Mouse (Mus musculus) liver, embryonic 13.5 days (tissue): ENCODE measurements around the gene Pde1a. TPM values are rescaled to one million over a fixed set of nuclear protein-coding genes. Genes with fewer than 3 reads are reported as not detected.
A peak's percentile ranks its signal among the peaks of the same experiment; 100 is the strongest.

Source experiments
- ATAC-seq: fragments of 200-750 bp; cut with Nextera tagmentation; 2 replicates; pipeline ENCODE4 v1.8.0; 2017; ENCODE audit warnings: low read depth, mild to moderate bottlenecking, moderate number of reproducible peaks, moderate library complexity
- DNase-seq: peaks from one replicate; pipeline ENCODE4 v3.0.0; 2022
- H3K27ac ChIP-seq: fragments of 300-500 bp; sonication (generic); 2 replicates; pipeline ENCODE4 v1.5.1; 2015; ENCODE audit warnings: moderate library complexity, mild to moderate bottlenecking, inconsistent platforms
- H3K27me3 ChIP-seq: fragments of 300-500 bp; sonication (generic); 2 replicates; pipeline ENCODE4 v1.6.1; 2015; ENCODE audit warnings: mild to moderate bottlenecking, inconsistent platforms
- H3K36me3 ChIP-seq: fragments of 300-500 bp; sonication (generic); 2 replicates; pipeline ENCODE4 v1.6.1; 2015; ENCODE audit warnings: mild to moderate bottlenecking, inconsistent platforms
- H3K4me1 ChIP-seq: fragments of 300-500 bp; sonication (generic); replicated peaks from 2 replicates; pipeline ENCODE4 v1.6.1; 2015; ENCODE audit warnings: inconsistent platforms
- H3K4me2 ChIP-seq: fragments of 300-500 bp; sonication (generic); 2 replicates; pipeline ENCODE4 v1.6.1; 2015; ENCODE audit warnings: inconsistent platforms, mild to moderate bottlenecking, moderate library complexity
- H3K4me3 ChIP-seq: fragments of 300-500 bp; sonication (generic); replicated peaks from 2 replicates; pipeline ENCODE4 v1.5.1; 2015; ENCODE audit warnings: mild to moderate bottlenecking, inconsistent platforms
- H3K9ac ChIP-seq: fragments of 300-500 bp; sonication (generic); 2 replicates; pipeline ENCODE4 v1.6.1; 2015; ENCODE audit warnings: mild to moderate bottlenecking, inconsistent platforms
- H3K9me3 ChIP-seq: fragments of 300-500 bp; sonication (generic); replicated peaks from 2 replicates; pipeline ENCODE4 v1.6.1; 2016; ENCODE audit warnings: inconsistent platforms
- WGBS: fragments of 180-500 bp; shearing (Covaris S2); methylation state at CpG from one replicate; pipeline ENCODE4 v1.1.7; 2015; ENCODE audit not compliant: insufficient replicate concordance; 5-methylcytosine and 5-hydroxymethylcytosine counted together
- polyA plus RNA-seq: library from polyadenylated mRNA; unstranded; fragments of >200 nt; fragmentation: Nextera tagmentation; extraction: Ambion mirVana; gene quantifications from 2 replicates; pipeline ENCODE4 v1.2.1, GENCODE M21; 2015

Pde1a gene
- polyA plus RNA-seq, 1 experiment from 2014 or later: 5.2 TPM

GRCm38 (mm10) chr2:79983222-79983632 is 146.0 kb downstream of the Pde1a start:
- Histone ChIP-seq H3K4me3 (no peak overlapping the region), H3K4me2 (no peak overlapping the region), H3K27ac (no peak overlapping the region), H3K9ac (no peak overlapping the region), H3K27me3 (no peaks in the 10 kb centered on the region), H3K9me3 (no peaks in the 10 kb centered on the region), H3K36me3 (no peaks in the 10 kb centered on the region), H3K4me1 (no peaks in the 10 kb centered on the region)
- ATAC-seq (peak; percentile 26; the same call in 1 of the 2 replicates), DNase-seq (no peak)
- WGBS: 60% methylated on average over 9 of the region's 9 CpGs

GRCm38 (mm10) chr2:79981781-79982180 is 147.5 kb downstream of the Pde1a start:
- H3K27ac ChIP-seq: no peak overlapping the region
- ATAC-seq: no peak
- H3K36me3 ChIP-seq: no peaks in the 10 kb centered on the region
- H3K9me3 ChIP-seq: no peaks in the 10 kb centered on the region
- no peak for DNase-seq
- no peak overlapping the region for H3K4me2 ChIP-seq
- H3K4me3 ChIP-seq: no peak overlapping the region
- H3K27me3 ChIP-seq: no peaks in the 10 kb centered on the region
- H3K9ac ChIP-seq: no peak overlapping the region
- 71% methylated on average over 3 of the region's 3 CpGs for WGBS
- H3K4me1 ChIP-seq: no peaks in the 10 kb centered on the region

- Histone ChIP-seq H3K4me1 (no peaks in the 10 kb centered on the region), H3K9ac (no peak overlapping the region), H3K4me3 (no peak overlapping the region), H3K27me3 (no peaks in the 10 kb centered on the region), H3K36me3 (no peaks in the 10 kb centered on the region), H3K9me3 (no peaks in the 10 kb centered on the region), H3K4me2 (no peak overlapping the region), H3K27ac (no peak overlapping the region)
- no peak for ATAC-seq
- 35% methylated on average over 1 of the region's 1 CpGs for WGBS
- no peak for DNase-seq
Observed at GRCm38 (mm10) chr2:79978992-79979391, 150.3 kb downstream of the Pde1a start.

GRCm38 (mm10) chr2:79977259-79977658 is 152.0 kb downstream of the Pde1a start:
- Histone ChIP-seq H3K27ac (no peak overlapping the region), H3K36me3 (no peaks in the 10 kb centered on the region), H3K4me3 (no peak overlapping the region), H3K9me3 (no peaks in the 10 kb centered on the region), H3K27me3 (no peaks in the 10 kb centered on the region), H3K4me1 (no peaks in the 10 kb centered on the region), H3K9ac (no peak overlapping the region), H3K4me2 (no peak overlapping the region)
- 62% methylated on average over 5 of the region's 5 CpGs for WGBS
- no peak for DNase-seq
- no peak for ATAC-seq

- no peaks in the 10 kb centered on the region for H3K27me3 ChIP-seq
- no peaks in the 10 kb centered on the region for H3K36me3 ChIP-seq
- no peak overlapping the region for H3K27ac ChIP-seq
- no peak overlapping the region for H3K4me3 ChIP-seq
- no peaks in the 10 kb centered on the region for H3K4me1 ChIP-seq
- no peak overlapping the region for H3K4me2 ChIP-seq
- no peak overlapping the region for H3K9ac ChIP-seq
- H3K9me3 ChIP-seq: no peaks in the 10 kb centered on the region
- ATAC-seq (no peak), DNase-seq (no peak)
Observed at GRCm38 (mm10) chr2:79975947-79976346, 153.3 kb downstream of the Pde1a start.

GRCm38 (mm10) chr2:79972271-79972670 is 157.0 kb downstream of the Pde1a start:
- Histone ChIP-seq H3K4me2 (no peak overlapping the region), H3K9me3 (no peaks in the 10 kb centered on the region), H3K4me1 (no peaks in the 10 kb centered on the region), H3K27ac (no peak overlapping the region), H3K27me3 (no peaks in the 10 kb centered on the region), H3K36me3 (no peaks in the 10 kb centered on the region), H3K4me3 (no peak overlapping the region), H3K9ac (no peak overlapping the region)
- ATAC-seq (no peak), DNase-seq (no peak)

- Histone ChIP-seq H3K27me3 (no peaks in the 10 kb centered on the region), H3K9ac (no peak overlapping the region), H3K9me3 (no peaks in the 10 kb centered on the region), H3K36me3 (no peaks in the 10 kb centered on the region), H3K4me1 (no peaks in the 10 kb centered on the region), H3K4me2 (no peak overlapping the region), H3K4me3 (no peak overlapping the region), H3K27ac (no peak overlapping the region)
- 42% methylated on average over 5 of the region's 5 CpGs for WGBS
- no peak for DNase-seq
- ATAC-seq: peak; percentile 55; the same call in 1 of the 2 replicates
Observed at GRCm38 (mm10) chr2:79969594-79969993, 159.7 kb downstream of the Pde1a start.

GRCm38 (mm10) chr2:79966681-79967506 is 162.4 kb downstream of the Pde1a start:
- H3K9me3 ChIP-seq: no peaks in the 10 kb centered on the region
- ATAC-seq (no peak), DNase-seq (no peak)
- 65% methylated on average over 9 of the region's 9 CpGs for WGBS
- H3K4me2 ChIP-seq: no peak overlapping the region
- no peaks in the 10 kb centered on the region for H3K36me3 ChIP-seq
- H3K27ac ChIP-seq: no peak overlapping the region
- H3K4me3 ChIP-seq: no peak overlapping the region
- H3K27me3 ChIP-seq: no peaks in the 10 kb centered on the region
- H3K4me1 ChIP-seq: no peaks in the 10 kb centered on the region
- H3K9ac ChIP-seq: no peak overlapping the region

- H3K9me3 ChIP-seq: no peaks in the 10 kb centered on the region
- H3K27me3 ChIP-seq: no peaks in the 10 kb centered on the region
- H3K4me3 ChIP-seq: no peak overlapping the region
- H3K4me2 ChIP-seq: no peak overlapping the region
- 56% methylated on average over 1 of the region's 1 CpGs for WGBS
- H3K36me3 ChIP-seq: no peaks in the 10 kb centered on the region
- no peak overlapping the region for H3K27ac ChIP-seq
- no peaks in the 10 kb centered on the region for H3K4me1 ChIP-seq
- ATAC-seq (no peak), DNase-seq (no peak)
- no peak overlapping the region for H3K9ac ChIP-seq
Observed at GRCm38 (mm10) chr2:79966086-79966485, 163.2 kb downstream of the Pde1a start.

- no peaks in the 10 kb centered on the region for H3K4me1 ChIP-seq
- no peak for ATAC-seq
- no peak overlapping the region for H3K4me3 ChIP-seq
- H3K9me3 ChIP-seq: no peaks in the 10 kb centered on the region
- no peak overlapping the region for H3K27ac ChIP-seq
- no peaks in the 10 kb centered on the region for H3K36me3 ChIP-seq
- H3K27me3 ChIP-seq: no peaks in the 10 kb centered on the region
- H3K9ac ChIP-seq: no peak overlapping the region
- 55% methylated on average over 4 of the region's 4 CpGs for WGBS
- DNase-seq: no peak
- no peak overlapping the region for H3K4me2 ChIP-seq
Observed at GRCm38 (mm10) chr2:79964964-79965363, 164.3 kb downstream of the Pde1a start.

GRCm38 (mm10) chr2:79961421-79961820 is 167.8 kb downstream of the Pde1a start:
- Histone ChIP-seq H3K4me2 (no peak overlapping the region), H3K36me3 (no peaks in the 10 kb centered on the region), H3K4me1 (no peaks in the 10 kb centered on the region), H3K27me3 (no peaks in the 10 kb centered on the region), H3K9me3 (no peaks in the 10 kb centered on the region), H3K4me3 (no peak overlapping the region), H3K9ac (no peak overlapping the region), H3K27ac (no peak overlapping the region)
- WGBS: 65% methylated on average over 4 of the region's 4 CpGs
- DNase-seq (no peak), ATAC-seq (no peak)

GRCm38 (mm10) chr2:79957659-79958340 is 171.5 kb downstream of the Pde1a start:
- no peak overlapping the region for H3K4me2 ChIP-seq
- ATAC-seq: no peak
- no peaks in the 10 kb centered on the region for H3K36me3 ChIP-seq
- no peaks in the 10 kb centered on the region for H3K4me1 ChIP-seq
- H3K27me3 ChIP-seq: no peaks in the 10 kb centered on the region
- 56% methylated on average over 6 of the region's 6 CpGs for WGBS
- no peaks in the 10 kb centered on the region for H3K9me3 ChIP-seq
- H3K27ac ChIP-seq: no peak overlapping the region
- no peak overlapping the region for H3K4me3 ChIP-seq
- no peak for DNase-seq
- H3K9ac ChIP-seq: no peak overlapping the region
